Mouse (Mus musculus): ENCODE results near the gene Prkaca. TPM values are rescaled to one million over a fixed set of nuclear protein-coding genes. Genes with fewer than 3 reads are reported as not detected.
"Not testable (repeated sequence)": the region's sequence is repeated elsewhere in the genome, so short reads cannot be mapped to it uniquely, and the experiment has no call there.

The Prkaca gene
- polyA plus RNA-seq, 1 experiment: 81.8 TPM

GRCm38 (mm10) chr8:83973161-83974031 lies 603 bp downstream of the Prkaca start:
- no peak overlapping the region for H3K27ac ChIP-seq (ENCODE audit: insufficient read depth, low read depth, low read length)
- peak overlapping the region; percentile 97 for H3K4me3 ChIP-seq (ENCODE audit: insufficient read depth, low read length)
- TF ChIP-seq POLR2A (IDR thresholded peaks at IDR 0.05; ENCODE audit: borderline replicate concordance, low read depth, low read length) (no peak), CTCF (IDR thresholded peaks at IDR 0.05; ENCODE audit: low read depth, low read length) (no peak)
- peaks cover 38% of the 10 kb centered on the region for H3K4me1 ChIP-seq (ENCODE audit: control insufficient read depth, insufficient read depth, low read length)

- H3K4me3 ChIP-seq (ENCODE audit: insufficient read depth, low read length): no peak overlapping the region
- no peak for TF ChIP-seq CTCF (IDR thresholded peaks at IDR 0.05; ENCODE audit: low read depth, low read length)
- no peak for TF ChIP-seq POLR2A (IDR thresholded peaks at IDR 0.05; ENCODE audit: borderline replicate concordance, low read depth, low read length)
- H3K4me1 ChIP-seq (ENCODE audit: control insufficient read depth, insufficient read depth, low read length): peaks cover 38% of the 10 kb centered on the region
- H3K27ac ChIP-seq (ENCODE audit: insufficient read depth, low read depth, low read length): no peak overlapping the region
These were observed 1.7 kb downstream of the Prkaca start for GRCm38 (mm10) chr8:83974521-83974920.

GRCm38 (mm10) chr8:83976101-83976630 lies 3.4 kb downstream of the Prkaca start:
- peak; percentile 45; the same call in 1 of the 2 replicates for TF ChIP-seq CTCF (IDR thresholded peaks at IDR 0.05; ENCODE audit: low read depth, low read length)
- TF ChIP-seq POLR2A (IDR thresholded peaks at IDR 0.05; ENCODE audit: borderline replicate concordance, low read depth, low read length): no peak
- no peak overlapping the region for H3K4me3 ChIP-seq (ENCODE audit: insufficient read depth, low read length)
- H3K4me1 ChIP-seq (ENCODE audit: control insufficient read depth, insufficient read depth, low read length): peaks cover 34% of the 10 kb centered on the region
- no peak overlapping the region for H3K27ac ChIP-seq (ENCODE audit: insufficient read depth, low read depth, low read length)

GRCm38 (mm10) chr8:83976779-83977350 lies 4.1 kb downstream of the Prkaca start:
- H3K4me1 ChIP-seq (ENCODE audit: control insufficient read depth, insufficient read depth, low read length): peaks cover 28% of the 10 kb centered on the region
- TF ChIP-seq CTCF (IDR thresholded peaks at IDR 0.05; ENCODE audit: low read depth, low read length) (0 out of 2 replicates have a peak, but pooled peaks have one; percentile 36), POLR2A (IDR thresholded peaks at IDR 0.05; ENCODE audit: borderline replicate concordance, low read depth, low read length) (no peak)
- no peak overlapping the region for H3K4me3 ChIP-seq (ENCODE audit: insufficient read depth, low read length)
- H3K27ac ChIP-seq (ENCODE audit: insufficient read depth, low read depth, low read length): 0 out of 2 replicates have a peak overlapping the region, but pooled peaks have one; percentile 7

- H3K27ac ChIP-seq (ENCODE audit: insufficient read depth, low read depth, low read length): peak overlapping the region; percentile 39
- no peak for TF ChIP-seq POLR2A (IDR thresholded peaks at IDR 0.05; ENCODE audit: borderline replicate concordance, low read depth, low read length)
- TF ChIP-seq CTCF (IDR thresholded peaks at IDR 0.05; ENCODE audit: low read depth, low read length): no peak
- H3K4me3 ChIP-seq (ENCODE audit: insufficient read depth, low read length): no peak overlapping the region
- H3K4me1 ChIP-seq (ENCODE audit: control insufficient read depth, insufficient read depth, low read length): peaks cover 26% of the 10 kb centered on the region
These were observed 4.9 kb downstream of the Prkaca start for GRCm38 (mm10) chr8:83977646-83978045.

- no peak for TF ChIP-seq CTCF (IDR thresholded peaks at IDR 0.05; ENCODE audit: low read depth, low read length)
- no peak for TF ChIP-seq POLR2A (IDR thresholded peaks at IDR 0.05; ENCODE audit: borderline replicate concordance, low read depth, low read length)
- Histone ChIP-seq H3K4me3 (ENCODE audit: insufficient read depth, low read length) (no peak overlapping the region), H3K27ac (ENCODE audit: insufficient read depth, low read depth, low read length) (peak overlapping the region; percentile 39; the same call in 1 of the 2 replicates), H3K4me1 (ENCODE audit: control insufficient read depth, insufficient read depth, low read length) (peaks cover 26% of the 10 kb centered on the region)
These were observed 5.4 kb downstream of the Prkaca start for GRCm38 (mm10) chr8:83978200-83978599.

- no peak overlapping the region for H3K4me3 ChIP-seq (ENCODE audit: insufficient read depth, low read length)
- H3K4me1 ChIP-seq (ENCODE audit: control insufficient read depth, insufficient read depth, low read length): peaks cover 19% of the 10 kb centered on the region
- TF ChIP-seq POLR2A (IDR thresholded peaks at IDR 0.05; ENCODE audit: borderline replicate concordance, low read depth, low read length) (no peak), CTCF (IDR thresholded peaks at IDR 0.05; ENCODE audit: low read depth, low read length) (no peak)
- no peak overlapping the region for H3K27ac ChIP-seq (ENCODE audit: insufficient read depth, low read depth, low read length)
These were observed 7.5 kb downstream of the Prkaca start for GRCm38 (mm10) chr8:83980250-83980649.

GRCm38 (mm10) chr8:83980845-83981244 lies 8.1 kb downstream of the Prkaca start:
- TF ChIP-seq CTCF (IDR thresholded peaks at IDR 0.05; ENCODE audit: low read depth, low read length) (no peak), POLR2A (IDR thresholded peaks at IDR 0.05; ENCODE audit: borderline replicate concordance, low read depth, low read length) (no peak)
- Histone ChIP-seq H3K27ac (ENCODE audit: insufficient read depth, low read depth, low read length) (no peak overlapping the region), H3K4me1 (ENCODE audit: control insufficient read depth, insufficient read depth, low read length) (peaks cover 19% of the 10 kb centered on the region), H3K4me3 (ENCODE audit: insufficient read depth, low read length) (no peak overlapping the region)

- H3K4me1 ChIP-seq (ENCODE audit: control insufficient read depth, insufficient read depth, low read length): peaks cover 17% of the 10 kb centered on the region
- no peak overlapping the region for H3K27ac ChIP-seq (ENCODE audit: insufficient read depth, low read depth, low read length)
- H3K4me3 ChIP-seq (ENCODE audit: insufficient read depth, low read length): no peak overlapping the region
- TF ChIP-seq CTCF (IDR thresholded peaks at IDR 0.05; ENCODE audit: low read depth, low read length) (no peak), POLR2A (IDR thresholded peaks at IDR 0.05; ENCODE audit: borderline replicate concordance, low read depth, low read length) (no peak)
These were observed 8.7 kb downstream of the Prkaca start for GRCm38 (mm10) chr8:83981533-83981932.

- Histone ChIP-seq H3K27ac (ENCODE audit: insufficient read depth, low read depth, low read length) (no peak overlapping the region), H3K4me3 (ENCODE audit: insufficient read depth, low read length) (no peak overlapping the region), H3K4me1 (ENCODE audit: control insufficient read depth, insufficient read depth, low read length) (peaks cover 8% of the 10 kb centered on the region)
- TF ChIP-seq POLR2A (IDR thresholded peaks at IDR 0.05; ENCODE audit: borderline replicate concordance, low read depth, low read length) (no peak), CTCF (IDR thresholded peaks at IDR 0.05; ENCODE audit: low read depth, low read length) (no peak)
These were observed 9.7 kb downstream of the Prkaca start for GRCm38 (mm10) chr8:83982449-83982848.

- H3K27ac ChIP-seq (ENCODE audit: insufficient read depth, low read depth, low read length); H3K4me1 ChIP-seq (ENCODE audit: control insufficient read depth, insufficient read depth, low read length); H3K4me3 ChIP-seq (ENCODE audit: insufficient read depth, low read length): not testable (repeated sequence)
These were observed 10.4 kb downstream of the Prkaca start for GRCm38 (mm10) chr8:83983222-83983621.

Measured in bone marrow macrophage, adult 2 months (primary cell).